In the genomic region with DNA sequence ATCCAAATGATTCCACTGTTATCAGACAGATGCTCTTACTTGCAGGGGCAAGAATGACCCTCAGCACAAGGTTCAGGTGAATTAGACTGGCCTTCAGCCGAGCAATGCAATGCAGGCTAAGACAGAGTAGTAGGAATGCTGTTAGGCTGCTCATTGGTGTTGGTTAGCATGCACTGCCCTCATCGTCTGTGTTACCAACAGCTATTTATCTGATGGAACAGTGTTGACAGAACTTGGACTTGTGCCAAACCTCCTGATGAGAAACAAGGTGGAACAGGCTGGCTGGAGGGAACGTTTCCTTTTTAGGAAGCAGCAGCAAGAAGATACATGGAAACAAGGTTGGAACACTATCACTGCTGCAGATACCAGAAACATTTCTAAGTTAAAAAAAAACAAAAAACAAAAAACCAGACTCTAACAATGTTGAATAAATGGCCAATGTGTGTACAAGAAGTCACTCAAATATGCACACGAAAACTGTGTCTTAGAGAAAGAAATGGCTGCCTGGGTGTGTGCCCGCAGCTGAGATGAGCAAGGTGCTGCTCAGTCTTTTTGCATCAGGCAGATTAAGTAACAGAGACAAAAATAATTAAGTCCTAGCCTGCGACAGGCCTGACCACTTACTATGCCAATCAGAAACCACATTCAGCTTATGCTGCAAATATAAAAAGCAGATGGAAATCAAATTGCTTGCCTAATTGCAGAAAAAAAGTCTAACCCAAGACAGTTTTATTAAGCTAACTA, we compare ENCODE assay signal across 9 mouse cellular contexts.
DNase-seq lines count a peak whose midpoint lies in the region; ATAC-seq and TF ChIP-seq lines count a peak whose summit lies in the region.
"Had no signal": no experiment of that assay in that cellular context is flagged by ENCODE, and none has a peak within 500 bp of the region (broad histone marks: within the 10 kb centered on the region; RNA-seq: fewer than 3 reads in every experiment).

No protein-coding gene starts in this region.

- no peak overlapping the region for H3K4me3 ChIP-seq in embryonic facial prominence, embryonic 13.5 days
- H3K4me3 ChIP-seq: liver, embryonic 15.5 days had no signal

- CTCF ChIA-PET in Patski (lab: Charles Lee) = interaction anchor here (0.8 kb wide), 1 partner anchor 9 kb away, joined by 3 read pairs; no protein-coding TSS in a partner anchor

- H3K4me1 ChIP-seq in embryonic facial prominence, embryonic 13.5 days = peaks cover 13% of the 10 kb centered on the region
- H3K4me1 ChIP-seq: liver, embryonic 15.5 days had no signal

- peak; percentile 62 for ATAC-seq in Patski
- ATAC-seq in embryonic facial prominence, embryonic 13.5 days (ENCODE audit: insufficient number of reproducible peaks, insufficient read depth, low FRiP score, low TSS enrichment, low read depth) = peak; percentile 74

- 0 out of 2 replicates have a peak overlapping the region, but pooled peaks have one; percentile 7 for H3K4me2 ChIP-seq in embryonic facial prominence, embryonic 13.5 days
- H3K4me2 ChIP-seq: liver, embryonic 15.5 days had no signal

- 24% methylated on average over 6 of the region's 6 CpGs for WGBS in embryonic facial prominence, embryonic 13.5 days

- peak overlapping the region; percentile 34; the same call in 1 of the 2 replicates for H3K27ac ChIP-seq in embryonic facial prominence, embryonic 13.5 days
- H3K27ac ChIP-seq: liver, embryonic 15.5 days had no signal

- peak; percentile 93 for DNase-seq in heart, adult 11 months
- no peak for DNase-seq in heart, postnatal 25 days (ENCODE audit: low spot score)
- DNase-seq in Patski (ENCODE audit: low read depth, low spot score) = peak; percentile 31
- DNase-seq in heart, postnatal 4 days = peak; percentile 76
- DNase-seq in left cerebral cortex, postnatal 4 days = peak; percentile 79
- peak; percentile 19 for DNase-seq in retina, postnatal 7 days (ENCODE audit: low read depth, low spot score)
- no peak for DNase-seq in T-cell, adult 2 months (ENCODE audit: low spot score)

- POLR2A ChIA-PET in Patski (lab: Charles Lee) = no interaction called here

- in situ Hi-C loops in Patski (cut with MboI; ENCODE audit: low pct_unique_long_range_greater_than_20kb) = no loop called here

- no peak for TF ChIP-seq CTCF in Patski (IDR thresholded peaks at IDR 0.05)

- H3K9me3 ChIP-seq in embryonic facial prominence, embryonic 13.5 days = no peaks in the 10 kb centered on the region
- H3K9me3 ChIP-seq: liver, embryonic 15.5 days had no signal

- H3K36me3 ChIP-seq in embryonic facial prominence, embryonic 13.5 days = no peaks in the 10 kb centered on the region
- H3K36me3 ChIP-seq: liver, embryonic 15.5 days had no signal

- intact Hi-C loops in heart, postnatal 25 days (cut with DNase I) = no loop called here
- intact Hi-C loops in left cerebral cortex, postnatal 4 days (cut with DNase I) = loop anchor here (2.0 kb wide), 1 partner anchor 32 kb away; no protein-coding TSS in a partner anchor

- H3K27me3 ChIP-seq in Patski = no peaks in the 10 kb centered on the region
- no peaks in the 10 kb centered on the region for H3K27me3 ChIP-seq in embryonic facial prominence, embryonic 13.5 days
- H3K27me3 ChIP-seq: liver, embryonic 15.5 days had no signal

- no peak overlapping the region for H3K9ac ChIP-seq in embryonic facial prominence, embryonic 13.5 days
- H3K9ac ChIP-seq: liver, embryonic 15.5 days had no signal

Comparison
In these comparisons a context has a peak if more than half of its experiments do, and no peak if none do; other contexts are left out.
1. DNase-seq: peak in heart, adult 11 months (single experiment), Patski (single experiment), heart, postnatal 4 days (single experiment), left cerebral cortex, postnatal 4 days (single experiment) and retina, postnatal 7 days (single experiment); none in heart, postnatal 25 days (single experiment) and T-cell, adult 2 months (single experiment).